Mouse (Mus musculus): Measurements from ENCODE around the gene Gpr119. TPM values are rescaled to one million over a fixed set of nuclear protein-coding genes. Genes with fewer than 3 reads are reported as not detected.

The Gpr119 gene
- polyA plus RNA-seq (2014; fragmentation: Nextera tagmentation; extraction: Ambion mirVana), result 0.08 TPM in 1 of 2 replicates, not detected in the other

GRCm38 (mm10) chrX:48674171-48674570 is at the start of gene Gpr119:
Gene Gpr119, minus strand, starts transcription at chrX:48674478.
- no peak within 1 kb of the TSS for H3K4me3 ChIP-seq (ENCODE audit: low read depth, low read length)
- H3K36me3 ChIP-seq (ENCODE audit: control insufficient read depth, insufficient read depth, low read length), result no peaks in the 10 kb centered on the region
- no peaks in the 10 kb centered on the region for H3K27me3 ChIP-seq (replicated peaks; ENCODE audit: control insufficient read depth, insufficient read depth, low read length)
- no peak within 1 kb of the TSS for H3K27ac ChIP-seq (ENCODE audit: low read depth)
- no peak for DNase-seq (ENCODE audit: low spot score)
- no peak for ATAC-seq (replicated peaks; ENCODE audit: low FRiP score, low TSS enrichment, low read depth)
- no peaks in the 10 kb centered on the region for H3K4me1 ChIP-seq (replicated peaks; ENCODE audit: control insufficient read depth, insufficient read depth, low read length)
- no peaks in the 10 kb centered on the region for H3K9me3 ChIP-seq (ENCODE audit: control insufficient read depth, low read length)
- 61% methylated on average over 4 of the region's 4 CpGs for WGBS
- no peak within 1 kb of the TSS for H3K9ac ChIP-seq (ENCODE audit: low read length)
- H3K4me2 ChIP-seq (ENCODE audit: low read length), result no peak within 1 kb of the TSS

GRCm38 (mm10) chrX:48712846-48713245 is 38.6 kb upstream of the Gpr119 start:
- ATAC-seq (replicated peaks; ENCODE audit: low FRiP score, low TSS enrichment, low read depth) (no peak), DNase-seq (ENCODE audit: low spot score) (no peak)
- Histone ChIP-seq H3K4me3 (ENCODE audit: low read depth, low read length) (no peak overlapping the region), H3K36me3 (ENCODE audit: control insufficient read depth, insufficient read depth, low read length) (peaks cover 10% of the 10 kb centered on the region; the same call in 1 of the 2 replicates), H3K9ac (ENCODE audit: low read length) (no peak overlapping the region), H3K27ac (ENCODE audit: low read depth) (no peak overlapping the region), H3K4me1 (replicated peaks; ENCODE audit: control insufficient read depth, insufficient read depth, low read length) (no peaks in the 10 kb centered on the region), H3K4me2 (ENCODE audit: low read length) (no peak overlapping the region), H3K27me3 (replicated peaks; ENCODE audit: control insufficient read depth, insufficient read depth, low read length) (no peaks in the 10 kb centered on the region), H3K9me3 (ENCODE audit: control insufficient read depth, low read length) (no peaks in the 10 kb centered on the region)
- 90% methylated on average over 8 of the region's 8 CpGs for WGBS

GRCm38 (mm10) chrX:48709701-48710100 is 35.4 kb upstream of the Gpr119 start:
- no peaks in the 10 kb centered on the region for H3K4me1 ChIP-seq (replicated peaks; ENCODE audit: control insufficient read depth, insufficient read depth, low read length)
- H3K4me3 ChIP-seq (ENCODE audit: low read depth, low read length), result no peak overlapping the region
- no peaks in the 10 kb centered on the region for H3K27me3 ChIP-seq (replicated peaks; ENCODE audit: control insufficient read depth, insufficient read depth, low read length)
- ATAC-seq (replicated peaks; ENCODE audit: low FRiP score, low TSS enrichment, low read depth) (no peak), DNase-seq (ENCODE audit: low spot score) (no peak)
- peaks cover 10% of the 10 kb centered on the region; the same call in 1 of the 2 replicates for H3K36me3 ChIP-seq (ENCODE audit: control insufficient read depth, insufficient read depth, low read length)
- H3K27ac ChIP-seq (ENCODE audit: low read depth), result no peak overlapping the region
- no peak overlapping the region for H3K9ac ChIP-seq (ENCODE audit: low read length)
- WGBS, result 91% methylated on average over 10 of the region's 10 CpGs
- H3K4me2 ChIP-seq (ENCODE audit: low read length), result no peak overlapping the region
- no peaks in the 10 kb centered on the region for H3K9me3 ChIP-seq (ENCODE audit: control insufficient read depth, low read length)

GRCm38 (mm10) chrX:48694864-48695371 is 20.6 kb upstream of the Gpr119 start, which contains the start of gene Rbmx2:
Gene Rbmx2, plus strand, starts transcription at chrX:48695004.
- peak; percentile 97 for ATAC-seq (replicated peaks; ENCODE audit: low FRiP score, low TSS enrichment, low read depth)
- Histone ChIP-seq H3K4me3 (ENCODE audit: low read depth, low read length) (peak within 1 kb of the TSS; percentile 48), H3K9ac (ENCODE audit: low read length) (peak within 1 kb of the TSS; percentile 50), H3K9me3 (ENCODE audit: control insufficient read depth, low read length) (no peaks in the 10 kb centered on the region), H3K4me1 (replicated peaks; ENCODE audit: control insufficient read depth, insufficient read depth, low read length) (no peaks in the 10 kb centered on the region), H3K27ac (ENCODE audit: low read depth) (no peak within 1 kb of the TSS), H3K36me3 (ENCODE audit: control insufficient read depth, insufficient read depth, low read length) (no peaks in the 10 kb centered on the region), H3K27me3 (replicated peaks; ENCODE audit: control insufficient read depth, insufficient read depth, low read length) (no peaks in the 10 kb centered on the region), H3K4me2 (ENCODE audit: low read length) (peak within 1 kb of the TSS; percentile 51)
- WGBS, result 9% methylated on average over 41 of the region's 42 CpGs
- DNase-seq (ENCODE audit: low spot score), result peak; percentile 82

GRCm38 (mm10) chrX:48694460-48694859 is 20.2 kb upstream of the Gpr119 start:
- peak; percentile 80 for ATAC-seq (replicated peaks; ENCODE audit: low FRiP score, low TSS enrichment, low read depth)
- Histone ChIP-seq H3K4me3 (ENCODE audit: low read depth, low read length) (peak overlapping the region; percentile 48), H3K27ac (ENCODE audit: low read depth) (no peak overlapping the region), H3K9me3 (ENCODE audit: control insufficient read depth, low read length) (no peaks in the 10 kb centered on the region), H3K4me2 (ENCODE audit: low read length) (peak overlapping the region; percentile 45), H3K4me1 (replicated peaks; ENCODE audit: control insufficient read depth, insufficient read depth, low read length) (no peaks in the 10 kb centered on the region), H3K36me3 (ENCODE audit: control insufficient read depth, insufficient read depth, low read length) (no peaks in the 10 kb centered on the region), H3K9ac (ENCODE audit: low read length) (no peak overlapping the region), H3K27me3 (replicated peaks; ENCODE audit: control insufficient read depth, insufficient read depth, low read length) (no peaks in the 10 kb centered on the region)
- no peak for DNase-seq (ENCODE audit: low spot score)
- 10% methylated on average over 6 of the region's 6 CpGs for WGBS

- H3K4me3 ChIP-seq (ENCODE audit: low read depth, low read length), result no peak overlapping the region
- H3K36me3 ChIP-seq (ENCODE audit: control insufficient read depth, insufficient read depth, low read length), result no peaks in the 10 kb centered on the region
- no peaks in the 10 kb centered on the region for H3K4me1 ChIP-seq (replicated peaks; ENCODE audit: control insufficient read depth, insufficient read depth, low read length)
- H3K27me3 ChIP-seq (replicated peaks; ENCODE audit: control insufficient read depth, insufficient read depth, low read length), result no peaks in the 10 kb centered on the region
- H3K27ac ChIP-seq (ENCODE audit: low read depth), result no peak overlapping the region
- no peak overlapping the region for H3K4me2 ChIP-seq (ENCODE audit: low read length)
- WGBS, result 71% methylated on average over 5 of the region's 5 CpGs
- ATAC-seq (replicated peaks; ENCODE audit: low FRiP score, low TSS enrichment, low read depth) (no peak), DNase-seq (ENCODE audit: low spot score) (no peak)
- no peak overlapping the region for H3K9ac ChIP-seq (ENCODE audit: low read length)
- H3K9me3 ChIP-seq (ENCODE audit: control insufficient read depth, low read length), result no peaks in the 10 kb centered on the region
These were observed 9.6 kb upstream of the Gpr119 start for GRCm38 (mm10) chrX:48683857-48684256.

- Histone ChIP-seq H3K36me3 (ENCODE audit: control insufficient read depth, insufficient read depth, low read length) (no peaks in the 10 kb centered on the region), H3K27ac (ENCODE audit: low read depth) (no peak overlapping the region), H3K9ac (ENCODE audit: low read length) (no peak overlapping the region), H3K4me3 (ENCODE audit: low read depth, low read length) (no peak overlapping the region), H3K4me2 (ENCODE audit: low read length) (no peak overlapping the region), H3K27me3 (replicated peaks; ENCODE audit: control insufficient read depth, insufficient read depth, low read length) (no peaks in the 10 kb centered on the region), H3K4me1 (replicated peaks; ENCODE audit: control insufficient read depth, insufficient read depth, low read length) (no peaks in the 10 kb centered on the region), H3K9me3 (ENCODE audit: control insufficient read depth, low read length) (no peaks in the 10 kb centered on the region)
- 17% methylated on average over 3 of the region's 3 CpGs for WGBS
- ATAC-seq (replicated peaks; ENCODE audit: low FRiP score, low TSS enrichment, low read depth) (no peak), DNase-seq (ENCODE audit: low spot score) (no peak)
These were observed 9.2 kb upstream of the Gpr119 start for GRCm38 (mm10) chrX:48683451-48683850.

- Histone ChIP-seq H3K4me2 (ENCODE audit: low read length) (no peak overlapping the region), H3K4me1 (replicated peaks; ENCODE audit: control insufficient read depth, insufficient read depth, low read length) (no peaks in the 10 kb centered on the region), H3K9me3 (ENCODE audit: control insufficient read depth, low read length) (no peaks in the 10 kb centered on the region), H3K27ac (ENCODE audit: low read depth) (no peak overlapping the region), H3K9ac (ENCODE audit: low read length) (no peak overlapping the region), H3K36me3 (ENCODE audit: control insufficient read depth, insufficient read depth, low read length) (no peaks in the 10 kb centered on the region), H3K27me3 (replicated peaks; ENCODE audit: control insufficient read depth, insufficient read depth, low read length) (no peaks in the 10 kb centered on the region), H3K4me3 (ENCODE audit: low read depth, low read length) (no peak overlapping the region)
- no peak for DNase-seq (ENCODE audit: low spot score)
- ATAC-seq (replicated peaks; ENCODE audit: low FRiP score, low TSS enrichment, low read depth), result no peak
- WGBS, result 57% methylated on average over 3 of the region's 3 CpGs
These were observed 2.6 kb downstream of the Gpr119 start for GRCm38 (mm10) chrX:48671714-48672113.

GRCm38 (mm10) chrX:48669588-48669987 is 4.7 kb downstream of the Gpr119 start:
- Histone ChIP-seq H3K36me3 (ENCODE audit: control insufficient read depth, insufficient read depth, low read length) (no peaks in the 10 kb centered on the region), H3K4me2 (ENCODE audit: low read length) (no peak overlapping the region), H3K9ac (ENCODE audit: low read length) (no peak overlapping the region), H3K4me3 (ENCODE audit: low read depth, low read length) (no peak overlapping the region), H3K4me1 (replicated peaks; ENCODE audit: control insufficient read depth, insufficient read depth, low read length) (no peaks in the 10 kb centered on the region), H3K27me3 (replicated peaks; ENCODE audit: control insufficient read depth, insufficient read depth, low read length) (no peaks in the 10 kb centered on the region), H3K9me3 (ENCODE audit: control insufficient read depth, low read length) (no peaks in the 10 kb centered on the region), H3K27ac (ENCODE audit: low read depth) (no peak overlapping the region)
- ATAC-seq (replicated peaks; ENCODE audit: low FRiP score, low TSS enrichment, low read depth), result no peak
- 64% methylated on average over 3 of the region's 3 CpGs for WGBS
- DNase-seq (ENCODE audit: low spot score), result no peak

Data from intestine, embryonic 14.5 days (tissue).